Mouse (Mus musculus) limb, embryonic 14.5 days (tissue): ENCODE measurements at regions not wholly inside any gene's neighbourhood (a gene's known extent, or its start where the extent isn't known, plus 50 kb on each side); places are given as distances from the start of the nearest gene placed in this dataset.

Experiments
- ATAC-seq: fragments of 200-750 bp; cut with Nextera tagmentation; 2 replicates; pipeline ENCODE4 v1.8.0; 2017; ENCODE audit warnings: low read depth, moderate number of reproducible peaks, moderate TSS enrichment; ENCODE audit not compliant: low FRiP score
- DNase-seq: peaks from one replicate; pipeline ENCODE4 v3.0.0-alpha.2; 2015; ENCODE audit warnings: low spot score
- H3K27ac ChIP-seq: fragments of 300-500 bp; sonication (generic); replicated peaks from 2 replicates; pipeline ENCODE4 v1.5.1; 2014; ENCODE audit warnings: low read depth, mild to moderate bottlenecking, low read length, moderate library complexity, mixed read lengths
- H3K27me3 ChIP-seq: fragments of 300-500 bp; sonication (generic); 2 replicates; pipeline ENCODE4 v1.6.1; 2014; ENCODE audit warnings: low read length, mixed read lengths; ENCODE audit not compliant: control insufficient read depth, insufficient read depth
- H3K36me3 ChIP-seq: fragments of 300-500 bp; sonication (generic); 2 replicates; pipeline ENCODE4 v1.6.1; 2014; ENCODE audit warnings: mild to moderate bottlenecking, low read length, moderate library complexity, mixed read lengths; ENCODE audit not compliant: control insufficient read depth, insufficient read depth
- H3K4me1 ChIP-seq: fragments of 300-500 bp; sonication (generic); 2 replicates; pipeline ENCODE4 v1.6.1; 2014; ENCODE audit warnings: antibody characterized with exemption, low read length, mixed read lengths; ENCODE audit not compliant: control insufficient read depth, insufficient read depth
- H3K4me2 ChIP-seq: fragments of 300-500 bp; sonication (generic); replicated peaks from 2 replicates; pipeline ENCODE4 v1.6.1; 2014; ENCODE audit warnings: low read depth, mild to moderate bottlenecking, low read length, moderate library complexity; ENCODE audit not compliant: severe bottlenecking
- H3K4me3 ChIP-seq: fragments of 300-500 bp; sonication (generic); replicated peaks from 2 replicates; pipeline ENCODE4 v1.5.1; 2014; ENCODE audit warnings: low read length
- H3K9ac ChIP-seq: fragments of 300-500 bp; sonication (generic); 2 replicates; pipeline ENCODE4 v1.6.1; 2014; ENCODE audit warnings: mild to moderate bottlenecking, low read depth, low read length, moderate library complexity; ENCODE audit not compliant: severe bottlenecking
- H3K9me3 ChIP-seq: fragments of 300-500 bp; sonication (generic); 2 replicates; pipeline ENCODE4 v1.6.1; 2016; ENCODE audit warnings: low read length; ENCODE audit not compliant: control insufficient read depth
- POLR2A ChIP-seq: fragments of 200-500 bp; IDR thresholded peaks from 2 replicates; pipeline ENCODE4 v1.8.0; 2012; ENCODE audit warnings: inconsistent platforms, mild to moderate bottlenecking, moderate library complexity, borderline replicate concordance; ENCODE audit not compliant: insufficient read depth, insufficient read length; ENCODE audit errors: extremely low read depth
- WGBS: fragments of 180-500 bp; shearing (Covaris S2); extraction: QIAGEN DNeasy Blood & Tissue Kit; methylation state at CpG from one replicate; pipeline ENCODE4 v1.1.7; 2014; 5-methylcytosine and 5-hydroxymethylcytosine counted together

DNA sequence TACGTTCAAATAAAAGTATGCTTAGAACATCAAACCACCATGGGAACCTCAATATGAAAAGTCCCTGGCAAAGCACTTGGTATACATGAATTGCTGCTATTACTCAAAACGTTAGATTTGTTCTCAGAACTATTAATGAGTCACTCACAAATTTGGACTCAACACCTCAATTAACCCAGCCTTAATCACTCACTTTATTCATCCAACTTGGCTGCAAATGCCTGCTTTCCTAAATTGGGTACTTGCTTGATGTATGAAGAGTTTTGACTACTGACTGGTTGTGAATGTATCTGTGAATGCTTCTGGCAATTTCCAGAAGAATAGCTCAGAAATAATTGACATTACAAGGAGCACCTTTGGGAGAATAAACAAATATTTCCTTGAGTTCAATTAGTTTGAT, 308.6 kb downstream of the Arl4a start:
- Histone ChIP-seq H3K4me3 (no peak overlapping the region), H3K4me2 (no peak overlapping the region), H3K9me3 (no peaks in the 10 kb centered on the region), H3K9ac (no peak overlapping the region), H3K4me1 (no peaks in the 10 kb centered on the region), H3K36me3 (no peaks in the 10 kb centered on the region), H3K27me3 (no peaks in the 10 kb centered on the region), H3K27ac (no peak overlapping the region)
- no peak for ATAC-seq
- DNase-seq = no peak
- 72% methylated on average over 2 of the region's 2 CpGs for WGBS
- no peak for TF ChIP-seq POLR2A

- H3K4me2 ChIP-seq = no peak overlapping the region
- 80% methylated on average over 2 of the region's 2 CpGs for whole genome bisulfite sequencing
- no peak for TF ChIP-seq POLR2A
- no peak overlapping the region for H3K27ac ChIP-seq
- H3K9ac ChIP-seq = no peak overlapping the region
- no peak overlapping the region for H3K4me3 ChIP-seq
- H3K36me3 ChIP-seq = no peaks in the 10 kb centered on the region
- no peak for DNase-seq
- H3K9me3 ChIP-seq = no peaks in the 10 kb centered on the region
- no peaks in the 10 kb centered on the region for H3K27me3 ChIP-seq
- H3K4me1 ChIP-seq = no peaks in the 10 kb centered on the region
- ATAC-seq = no peak
Measured at GRCm38 (mm10) chr12:39724172-39724571, 313.7 kb downstream of the Arl4a start.

GRCm38 (mm10) chr12:39715120-39715519, 322.7 kb downstream of the Arl4a start:
- no peak overlapping the region for H3K4me2 ChIP-seq
- no peak overlapping the region for H3K9ac ChIP-seq
- H3K9me3 ChIP-seq = no peaks in the 10 kb centered on the region
- ATAC-seq (no peak), DNase-seq (no peak)
- TF ChIP-seq POLR2A = no peak
- H3K36me3 ChIP-seq = no peaks in the 10 kb centered on the region
- no peaks in the 10 kb centered on the region for H3K27me3 ChIP-seq
- H3K4me3 ChIP-seq = no peak overlapping the region
- 57% methylated on average over 4 of the region's 4 CpGs for WGBS
- H3K4me1 ChIP-seq = no peaks in the 10 kb centered on the region
- H3K27ac ChIP-seq = no peak overlapping the region

GRCm38 (mm10) chr12:39714169-39714794, 323.5 kb downstream of the Arl4a start:
- Histone ChIP-seq H3K36me3 (no peaks in the 10 kb centered on the region), H3K4me1 (no peaks in the 10 kb centered on the region), H3K4me3 (no peak overlapping the region), H3K27ac (no peak overlapping the region), H3K9me3 (no peaks in the 10 kb centered on the region), H3K4me2 (no peak overlapping the region), H3K9ac (no peak overlapping the region), H3K27me3 (no peaks in the 10 kb centered on the region)
- no peak for TF ChIP-seq POLR2A
- WGBS = 73% methylated on average over 2 of the region's 2 CpGs
- DNase-seq (no peak), ATAC-seq (no peak)

- Histone ChIP-seq H3K4me1 (no peaks in the 10 kb centered on the region), H3K4me2 (no peak overlapping the region), H3K27ac (no peak overlapping the region), H3K9ac (no peak overlapping the region), H3K27me3 (no peaks in the 10 kb centered on the region), H3K4me3 (no peak overlapping the region), H3K36me3 (no peaks in the 10 kb centered on the region), H3K9me3 (no peaks in the 10 kb centered on the region)
- DNase-seq (no peak), ATAC-seq (no peak)
- TF ChIP-seq POLR2A = no peak
- 77% methylated on average over 1 of the region's 1 CpGs for WGBS
Measured at GRCm38 (mm10) chr12:39711807-39712206, 326.0 kb downstream of the Arl4a start.

GRCm38 (mm10) chr12:39709850-39710249, 328.0 kb downstream of the Arl4a start:
- peak overlapping the region; percentile 65; the same call in 1 of the 2 replicates for H3K27ac ChIP-seq
- H3K4me1 ChIP-seq = no peaks in the 10 kb centered on the region
- H3K9me3 ChIP-seq = no peaks in the 10 kb centered on the region
- WGBS = 51% methylated on average over 5 of the region's 5 CpGs
- H3K4me3 ChIP-seq = no peak overlapping the region
- no peak overlapping the region for H3K4me2 ChIP-seq
- DNase-seq (no peak), ATAC-seq (no peak)
- TF ChIP-seq POLR2A = no peak
- H3K9ac ChIP-seq = no peak overlapping the region
- no peaks in the 10 kb centered on the region for H3K36me3 ChIP-seq
- H3K27me3 ChIP-seq = no peaks in the 10 kb centered on the region
